Mouse (Mus musculus) neural tube, embryonic 12.5 days (tissue): ENCODE data around the gene Fam173a. TPM values are rescaled to one million over a fixed set of nuclear protein-coding genes. Genes with fewer than 3 reads are reported as not detected.

ENCODE experiments used
- ATAC-seq: fragments of 200-750 bp; cut with Nextera tagmentation; 2 replicates; pipeline ENCODE4 v1.8.0; 2017; ENCODE audit warnings: low read depth, mild to moderate bottlenecking, moderate TSS enrichment, moderate library complexity; ENCODE audit not compliant: low FRiP score
- H3K27ac ChIP-seq: fragments of 300-500 bp; sonication (generic); 2 replicates; pipeline ENCODE4 v1.5.1; 2016
- H3K27me3 ChIP-seq: fragments of 300-500 bp; sonication (generic); replicated peaks from 2 replicates; pipeline ENCODE4 v1.6.1; 2016; ENCODE audit warnings: mild to moderate bottlenecking
- H3K36me3 ChIP-seq: fragments of 300-500 bp; sonication (generic); 2 replicates; pipeline ENCODE4 v1.6.1; 2016; ENCODE audit warnings: mild to moderate bottlenecking
- H3K4me1 ChIP-seq: fragments of 300-500 bp; sonication (generic); 2 replicates; pipeline ENCODE4 v1.6.1; 2016
- H3K4me2 ChIP-seq: fragments of 300-500 bp; sonication (generic); replicated peaks from 2 replicates; pipeline ENCODE4 v1.6.1; 2016; ENCODE audit warnings: mild to moderate bottlenecking
- H3K4me3 ChIP-seq: fragments of 300-500 bp; sonication (generic); 2 replicates; pipeline ENCODE4 v1.5.1; 2016
- H3K9ac ChIP-seq: fragments of 300-500 bp; sonication (generic); 2 replicates; pipeline ENCODE4 v1.6.1; 2016; ENCODE audit warnings: mild to moderate bottlenecking
- H3K9me3 ChIP-seq: fragments of 300-500 bp; sonication (generic); 2 replicates; pipeline ENCODE4 v1.6.1; 2016; ENCODE audit warnings: mild to moderate bottlenecking
- WGBS: fragments of 180-500 bp; shearing (Covaris S2); methylation state at CpG from one replicate; pipeline ENCODE4 v1.1.7; 2016; 5-methylcytosine and 5-hydroxymethylcytosine counted together
- polyA plus RNA-seq: library from polyadenylated mRNA; unstranded; fragments of >200 nt; fragmentation: Nextera tagmentation; extraction: Ambion mirVana; gene quantifications from 2 replicates; pipeline ENCODE4 v1.2.1, GENCODE M21; 2016

Gene Fam173a
- polyA plus RNA-seq, 1 experiment from 2014 or later: 75.3 TPM

DNA sequence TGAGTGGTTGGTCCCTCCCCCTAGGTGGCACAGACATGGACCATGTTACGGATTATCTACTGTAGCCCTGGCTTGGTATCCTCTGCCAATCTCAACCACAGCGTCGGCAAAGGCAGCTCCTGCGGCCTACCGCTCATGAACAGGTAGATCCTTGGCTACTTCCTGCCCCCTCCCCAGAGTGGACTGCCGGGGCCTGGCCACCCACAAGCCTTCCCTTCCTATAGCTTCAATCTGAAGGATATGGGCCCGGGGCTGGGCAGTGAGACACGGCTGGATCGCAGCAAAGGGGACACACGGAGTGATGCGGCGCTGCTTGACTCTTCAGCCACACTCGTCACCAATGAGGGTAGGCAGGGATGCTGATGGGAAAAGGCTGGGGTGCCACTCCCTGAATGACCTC lies 34.3 kb upstream of the Fam173a start:
- H3K36me3 ChIP-seq: peaks cover 46% of the 10 kb centered on the region
- no peaks in the 10 kb centered on the region for H3K27me3 ChIP-seq
- no peaks in the 10 kb centered on the region for H3K9me3 ChIP-seq
- H3K4me3 ChIP-seq: no peak overlapping the region
- H3K9ac ChIP-seq: no peak overlapping the region
- no peak overlapping the region for H3K4me2 ChIP-seq
- peaks cover 72% of the 10 kb centered on the region for H3K4me1 ChIP-seq
- ATAC-seq: no peak
- WGBS: 96% methylated on average over 13 of the region's 13 CpGs
- no peak overlapping the region for H3K27ac ChIP-seq

DNA sequence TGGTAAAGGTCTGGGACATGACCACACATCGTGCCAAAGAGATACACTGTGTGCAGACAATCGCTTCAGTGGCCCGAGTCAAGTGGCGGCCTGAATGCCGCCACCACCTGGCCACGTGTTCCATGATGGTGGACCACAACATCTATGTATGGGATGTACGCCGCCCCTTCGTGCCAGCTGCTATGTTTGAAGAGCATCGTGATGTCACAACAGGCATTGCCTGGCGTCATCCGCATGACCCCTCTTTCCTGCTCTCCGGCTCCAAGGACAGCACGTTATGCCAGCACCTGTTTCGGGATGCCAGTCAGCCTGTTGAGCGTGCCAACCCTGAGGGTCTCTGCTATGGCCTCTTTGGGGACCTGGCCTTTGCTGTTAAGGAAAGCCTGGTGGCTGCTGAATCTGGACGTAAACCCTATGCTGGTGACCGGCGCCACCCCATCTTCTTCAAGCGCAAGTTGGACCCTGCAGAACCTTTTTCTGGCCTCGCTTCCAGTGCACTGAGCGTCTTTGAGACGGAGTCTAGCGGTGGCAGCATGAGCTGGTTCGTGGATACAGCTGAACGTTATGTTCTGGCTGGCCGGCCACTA lies 33.4 kb upstream of the Fam173a start:
- WGBS: 95% methylated on average over 27 of the region's 27 CpGs
- Histone ChIP-seq H3K9me3 (no peaks in the 10 kb centered on the region), H3K9ac (no peak overlapping the region), H3K4me1 (peaks cover 63% of the 10 kb centered on the region), H3K4me2 (0 out of 2 replicates have a peak overlapping the region, but pooled peaks have one; percentile 9), H3K36me3 (peaks cover 39% of the 10 kb centered on the region), H3K27ac (no peak overlapping the region), H3K27me3 (no peaks in the 10 kb centered on the region), H3K4me3 (no peak overlapping the region)
- ATAC-seq: no peak

DNA sequence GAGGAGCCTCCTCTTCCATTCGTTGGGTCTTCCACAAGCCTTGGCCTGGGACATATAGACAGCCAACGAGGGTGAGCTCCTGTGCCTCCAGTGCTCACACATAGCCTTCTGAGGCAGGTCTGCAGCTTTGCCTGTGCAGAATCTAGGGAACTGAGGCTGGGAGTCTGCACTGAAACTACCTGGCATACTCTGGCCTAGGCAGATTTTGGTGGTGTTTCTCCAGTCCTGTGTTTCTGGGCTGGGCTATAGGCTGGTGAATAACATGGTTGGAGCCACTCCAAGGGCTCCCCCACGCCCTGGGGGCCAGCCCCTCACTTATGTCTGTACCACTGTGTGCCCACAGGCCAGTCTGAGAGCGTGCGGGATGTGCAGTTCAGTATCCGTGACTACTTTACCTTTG lies 32.6 kb upstream of the Fam173a start:
- Histone ChIP-seq H3K4me3 (no peak overlapping the region), H3K27me3 (peaks cover 5% of the 10 kb centered on the region), H3K36me3 (peaks cover 32% of the 10 kb centered on the region), H3K4me1 (peaks cover 55% of the 10 kb centered on the region), H3K4me2 (peak overlapping the region; percentile 82), H3K27ac (no peak overlapping the region), H3K9me3 (no peaks in the 10 kb centered on the region), H3K9ac (no peak overlapping the region)
- 89% methylated on average over 6 of the region's 6 CpGs for WGBS
- ATAC-seq: no peak

- no peaks in the 10 kb centered on the region for H3K9me3 ChIP-seq
- no peak overlapping the region for H3K27ac ChIP-seq
- H3K9ac ChIP-seq: peak overlapping the region; percentile 73; the same call in 1 of the 2 replicates
- peaks cover 12% of the 10 kb centered on the region for H3K27me3 ChIP-seq
- H3K4me1 ChIP-seq: peaks cover 48% of the 10 kb centered on the region
- H3K4me3 ChIP-seq: peak overlapping the region; percentile 53; the same call in 1 of the 2 replicates
- no peak for ATAC-seq
- H3K36me3 ChIP-seq: peaks cover 29% of the 10 kb centered on the region
- H3K4me2 ChIP-seq: peak overlapping the region; percentile 82
- WGBS: 76% methylated on average over 17 of the region's 17 CpGs
Measured at GRCm38 (mm10) chr17:25824362-25825142, 31.9 kb upstream of the Fam173a start.

DNA sequence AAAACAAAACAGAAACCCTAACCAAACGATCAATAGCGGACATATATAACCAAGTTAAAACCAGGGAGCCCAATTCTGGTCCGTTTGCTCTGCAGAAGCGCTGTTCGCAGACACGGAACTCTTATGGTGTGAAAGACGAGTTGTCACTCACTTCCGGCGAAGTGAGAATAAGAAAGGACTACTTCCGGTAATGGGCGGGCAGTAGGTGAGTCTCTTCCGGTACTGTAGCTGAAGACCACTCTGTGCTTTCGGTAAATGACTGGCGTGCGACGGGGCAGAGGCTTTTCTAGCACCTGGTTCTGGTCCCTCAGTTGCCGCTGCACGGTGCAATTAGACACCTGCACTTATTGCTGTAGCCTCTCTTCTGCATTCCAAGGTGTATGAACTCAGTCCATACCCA lies 30.8 kb upstream of the Fam173a start, which contains the start of gene Wdr24:
Gene Wdr24, plus strand, starts transcription at position 176 of the 400 bp plus-strand sequence.
- Histone ChIP-seq H3K9ac (peak within 1 kb of the TSS; percentile 73), H3K9me3 (no peaks in the 10 kb centered on the region), H3K36me3 (peaks cover 34% of the 10 kb centered on the region), H3K27me3 (peaks cover 23% of the 10 kb centered on the region), H3K4me3 (peak within 1 kb of the TSS; percentile 53), H3K4me2 (peak within 1 kb of the TSS; percentile 82), H3K4me1 (peaks cover 47% of the 10 kb centered on the region), H3K27ac (no peak within 1 kb of the TSS)
- WGBS: under 1% methylated on average over 18 of the region's 18 CpGs
- no peak for ATAC-seq

DNA sequence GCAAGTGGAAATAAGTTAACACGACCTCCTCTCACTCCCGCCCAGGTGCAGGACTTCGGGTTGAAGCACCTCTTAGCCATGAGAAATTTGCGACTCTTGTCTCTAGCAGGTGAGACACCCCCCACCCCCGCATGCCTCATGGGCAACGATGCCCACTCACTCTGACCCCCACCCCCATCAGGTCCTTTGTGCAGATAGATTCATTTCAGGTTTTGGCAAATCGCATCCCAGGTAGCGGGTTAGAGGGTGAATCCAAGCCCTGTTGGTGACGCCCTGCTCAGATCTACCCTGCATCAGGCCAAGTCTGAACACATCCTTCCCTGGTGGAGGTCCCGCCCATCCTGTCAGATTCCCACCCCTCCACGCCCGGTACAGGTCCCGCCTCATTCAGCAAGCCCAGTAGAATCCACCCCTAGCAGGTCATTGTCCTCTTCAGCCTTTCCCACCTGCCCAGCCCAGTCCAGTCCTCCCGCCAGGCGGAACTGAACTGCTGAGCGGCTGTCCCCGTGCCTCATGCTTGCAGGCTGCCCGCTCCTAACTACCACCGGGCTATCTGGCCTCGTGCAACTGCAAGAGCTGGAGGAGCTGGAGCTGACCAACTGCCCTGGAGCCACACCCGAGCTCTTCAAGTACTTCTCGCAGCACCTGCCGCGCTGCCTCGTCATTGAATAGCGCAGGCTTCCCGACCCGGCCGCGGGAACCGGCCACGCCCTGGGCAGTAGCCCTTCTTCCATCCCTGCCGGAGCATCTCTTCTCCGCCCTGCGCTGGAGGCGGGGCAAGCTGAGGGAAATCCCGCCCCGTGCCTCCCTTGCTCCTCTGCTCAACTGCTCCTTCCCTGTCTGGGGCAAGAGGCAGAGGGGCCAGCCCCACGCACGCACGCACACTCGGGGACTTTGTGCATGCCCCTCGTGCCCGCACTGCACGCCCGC lies 26.4 kb upstream of the Fam173a start:
- Histone ChIP-seq H3K27ac (no peak overlapping the region), H3K9ac (no peak overlapping the region), H3K4me2 (peak overlapping the region; percentile 32), H3K4me1 (peaks cover 7% of the 10 kb centered on the region), H3K4me3 (0 out of 2 replicates have a peak overlapping the region, but pooled peaks have one; percentile 11), H3K9me3 (no peaks in the 10 kb centered on the region), H3K27me3 (peaks cover 43% of the 10 kb centered on the region), H3K36me3 (peaks cover 28% of the 10 kb centered on the region)
- WGBS: 7% methylated on average over 46 of the region's 46 CpGs
- no peak for ATAC-seq

DNA sequence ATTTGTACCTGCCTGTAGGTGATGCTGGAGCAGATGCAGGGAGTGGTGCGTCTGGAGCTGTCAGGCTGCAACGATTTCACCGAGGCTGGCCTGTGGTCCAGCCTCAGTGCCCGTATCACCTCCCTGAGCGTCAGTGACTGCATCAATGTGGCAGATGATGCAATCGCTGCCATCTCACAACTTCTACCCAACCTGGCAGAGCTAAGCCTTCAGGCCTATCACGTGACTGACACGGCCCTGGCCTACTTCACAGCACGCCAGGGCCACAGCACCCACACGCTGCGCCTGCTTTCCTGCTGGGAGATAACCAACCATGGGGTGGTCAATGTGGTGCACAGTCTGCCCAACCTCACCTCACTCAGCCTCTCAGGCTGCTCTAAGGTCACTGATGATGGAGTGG lies 25.0 kb upstream of the Fam173a start:
- peaks cover 43% of the 10 kb centered on the region for H3K27me3 ChIP-seq
- ATAC-seq: no peak
- no peaks in the 10 kb centered on the region for H3K9me3 ChIP-seq
- H3K4me2 ChIP-seq: no peak overlapping the region
- peaks cover 13% of the 10 kb centered on the region for H3K4me1 ChIP-seq
- no peak overlapping the region for H3K27ac ChIP-seq
- peaks cover 28% of the 10 kb centered on the region for H3K36me3 ChIP-seq
- no peak overlapping the region for H3K9ac ChIP-seq
- 90% methylated on average over 11 of the region's 11 CpGs for WGBS
- no peak overlapping the region for H3K4me3 ChIP-seq

DNA sequence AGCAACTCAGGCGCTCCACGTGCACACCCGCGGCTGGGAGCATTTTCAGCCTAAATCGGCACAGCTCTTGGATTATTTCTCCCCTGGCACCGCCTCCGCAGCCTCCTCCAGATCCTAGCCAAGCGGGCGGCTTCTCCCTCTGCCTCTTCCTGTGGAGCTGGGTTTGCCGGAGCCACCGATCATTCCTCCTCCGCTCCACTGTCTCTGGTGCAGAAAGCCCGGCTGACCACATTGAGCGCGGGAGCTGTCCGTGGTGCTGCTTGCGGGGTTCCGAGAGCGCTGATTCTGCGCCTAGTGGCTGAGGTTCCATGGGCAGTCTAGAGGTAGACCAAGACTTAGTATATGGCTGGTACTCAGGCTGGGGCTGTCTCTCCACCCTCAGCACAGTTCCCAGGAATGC lies 20.8 kb upstream of the Fam173a start:
- Histone ChIP-seq H3K9ac (no peak overlapping the region; the same call in 1 of the 2 replicates), H3K4me3 (no peak overlapping the region), H3K27ac (no peak overlapping the region), H3K9me3 (no peaks in the 10 kb centered on the region), H3K4me2 (peak overlapping the region; percentile 34), H3K36me3 (peaks cover 24% of the 10 kb centered on the region), H3K4me1 (peaks cover 31% of the 10 kb centered on the region), H3K27me3 (peaks cover 32% of the 10 kb centered on the region)
- 1% methylated on average over 20 of the region's 20 CpGs for WGBS
- ATAC-seq: no peak

- 78% methylated on average over 4 of the region's 4 CpGs for WGBS
- H3K4me1 ChIP-seq: peaks cover 36% of the 10 kb centered on the region
- H3K9me3 ChIP-seq: no peaks in the 10 kb centered on the region
- H3K4me2 ChIP-seq: peak overlapping the region; percentile 86
- no peak overlapping the region for H3K9ac ChIP-seq
- peaks cover 12% of the 10 kb centered on the region for H3K27me3 ChIP-seq
- ATAC-seq: no peak
- peaks cover 3% of the 10 kb centered on the region; the same call in 1 of the 2 replicates for H3K36me3 ChIP-seq
- no peak overlapping the region for H3K4me3 ChIP-seq
- no peak overlapping the region for H3K27ac ChIP-seq
Measured at GRCm38 (mm10) chr17:25810890-25811289, 18.2 kb upstream of the Fam173a start.

GRCm38 (mm10) chr17:25809606-25810340 lies 17.1 kb upstream of the Fam173a start:
- Histone ChIP-seq H3K9me3 (no peaks in the 10 kb centered on the region), H3K27me3 (peaks cover 12% of the 10 kb centered on the region), H3K27ac (peak overlapping the region; percentile 90), H3K36me3 (peaks cover 3% of the 10 kb centered on the region; the same call in 1 of the 2 replicates), H3K9ac (peak overlapping the region; percentile 87), H3K4me2 (peak overlapping the region; percentile 86), H3K4me1 (peaks cover 36% of the 10 kb centered on the region), H3K4me3 (peak overlapping the region; percentile 77)
- peak; percentile 61 for ATAC-seq
- WGBS: 7% methylated on average over 25 of the region's 25 CpGs
